In the genomic region with DNA sequence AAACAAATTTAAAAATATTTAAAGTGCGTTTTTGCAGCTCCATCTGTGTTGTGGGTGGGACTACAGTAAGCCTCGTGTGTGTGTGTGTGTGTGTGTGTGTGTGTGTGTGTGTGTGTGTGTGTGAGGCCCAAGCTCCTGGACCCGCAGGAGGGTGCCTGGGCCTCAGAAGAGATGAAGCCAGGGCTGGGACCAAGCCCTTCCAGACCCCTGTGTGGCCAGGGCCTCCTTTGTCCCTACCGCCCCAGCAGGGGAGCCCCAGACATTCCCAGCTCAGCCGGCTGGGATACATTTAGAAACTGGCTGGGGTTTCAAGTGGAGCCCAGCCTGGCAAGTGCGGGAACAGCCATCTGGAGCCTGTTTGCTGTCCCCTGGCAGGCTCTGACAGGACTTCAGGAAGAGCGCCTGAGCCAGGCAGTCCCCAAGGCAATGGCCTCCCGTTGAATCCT, we compare ENCODE assay signal across 9 mouse cellular contexts. TPM values are rescaled to one million over a fixed set of nuclear protein-coding genes. Genes with fewer than 3 reads are reported as not detected.
DNase-seq lines count a peak whose midpoint lies in the region; ATAC-seq and TF ChIP-seq lines count a peak whose summit lies in the region.
"Had no signal": no experiment of that assay in that cellular context is flagged by ENCODE, and none has a peak within 500 bp of the region (broad histone marks: within the 10 kb centered on the region; RNA-seq: fewer than 3 reads in every experiment).

No protein-coding gene starts in this region.

- no peak overlapping the region for H3K4me2 ChIP-seq in hindbrain, embryonic 15.5 days

- peak; percentile 2; the same call in 1 of the 2 replicates for TF ChIP-seq CTCF in gastrocnemius, adult 2 months (IDR thresholded peaks at IDR 0.05)

- H3K4me1 ChIP-seq in hindbrain, embryonic 15.5 days (replicated peaks) = peaks cover 23% of the 10 kb centered on the region
- peaks cover 30% of the 10 kb centered on the region for H3K4me1 ChIP-seq in limb, embryonic 10.5 days

- H3K9ac ChIP-seq in hindbrain, embryonic 15.5 days = no peak overlapping the region

- 19% methylated on average over 8 of the region's 8 CpGs for WGBS in hindbrain, embryonic 15.5 days
- 16% methylated on average over 8 of the region's 8 CpGs for WGBS in limb, embryonic 10.5 days

- DNase-seq in brain, adult 2 months (ENCODE audit: low read depth, low spot score) = peak; percentile 96
- peak; percentile 89 to 90 for DNase-seq in cerebellum, postnatal 25 days
- DNase-seq in gastrocnemius, adult 2 months = peak; percentile 82
- peak; percentile 76 for DNase-seq in limb, embryonic 10.5 days (ENCODE audit: low spot score)
- peak; percentile 89 to 94 for DNase-seq in right cerebral cortex, postnatal 10 days (ENCODE audit: low spot score in 2 of 2)
- no peak for DNase-seq in B cell, adult 2 months

- no peaks in the 10 kb centered on the region for H3K9me3 ChIP-seq in hindbrain, embryonic 15.5 days
- 0 out of 2 replicates have a peak, but pooled peaks cover 5% of the 10 kb centered on the region for H3K9me3 ChIP-seq in limb, embryonic 10.5 days (replicated peaks)

- no peaks in the 10 kb centered on the region for H3K27me3 ChIP-seq in hindbrain, embryonic 15.5 days
- no peaks in the 10 kb centered on the region for H3K27me3 ChIP-seq in limb, embryonic 10.5 days (ENCODE audit: low read depth, poor library complexity, severe bottlenecking)
- H3K27me3 ChIP-seq: Patski had no signal

- ATAC-seq in hindbrain, embryonic 15.5 days (ENCODE audit: low FRiP score, low read depth) = peak; percentile 60
- ATAC-seq in megakaryocyte, adult 5-6 weeks (ENCODE audit: poor library complexity, severe bottlenecking) = no peak
- ATAC-seq: Patski had no signal

- peak overlapping the region; percentile 66 for H3K27ac ChIP-seq in gastrocnemius, adult 2 months
- peak overlapping the region; percentile 51; the same call in 1 of the 2 replicates for H3K27ac ChIP-seq in hindbrain, embryonic 15.5 days (replicated peaks)
- peak overlapping the region; percentile 81 for H3K27ac ChIP-seq in limb, embryonic 10.5 days

- H3K36me3 ChIP-seq in hindbrain, embryonic 15.5 days = no peaks in the 10 kb centered on the region
- no peaks in the 10 kb centered on the region for H3K36me3 ChIP-seq in limb, embryonic 10.5 days

- no peak overlapping the region for H3K4me3 ChIP-seq in gastrocnemius, adult 2 months
- no peak overlapping the region for H3K4me3 ChIP-seq in hindbrain, embryonic 15.5 days
- no peak overlapping the region for H3K4me3 ChIP-seq in limb, embryonic 10.5 days

- intact Hi-C loops in gastrocnemius, adult 2 months (cut with DNase I) = no loop called here

RNA-seq across cellular contexts. Expression of a gene that starts 13.4 kb away (rescaled TPM):
- total RNA-seq in gastrocnemius, adult 2 months (2021) = 10 to 100 TPM in 1 of 2 experiments, 1 to 10 TPM in 1; 5.4 to 10.9 TPM
- 16.0 and 17.1 TPM in 2 replicates for polyA plus RNA-seq in hindbrain, embryonic 15.5 days (2015; fragmentation: Nextera tagmentation; extraction: Ambion mirVana)
- 12.1 and 12.3 TPM in 2 replicates for polyA plus RNA-seq in limb, embryonic 10.5 days (2016; fragmentation: Nextera tagmentation; extraction: Ambion mirVana)
- 0.85 and 2.7 TPM in 2 replicates for total RNA-seq in megakaryocyte, adult 5-6 weeks (2015)
- total RNA-seq in megakaryocyte, adult 5-6 weeks (2017) = 1.6 and 1.7 TPM in 2 replicates
- polyA plus RNA-seq: Patski had no signal

Comparison
In these comparisons a context has a peak if more than half of its experiments do, and no peak if none do; other contexts are left out.
1. DNase-seq: peak in brain, adult 2 months (single experiment), cerebellum, postnatal 25 days (2 of 2), gastrocnemius, adult 2 months (single experiment), limb, embryonic 10.5 days (single experiment) and right cerebral cortex, postnatal 10 days (2 of 2); none in B cell, adult 2 months (0 of 2).
2. Peak in every context shown above with its lines, with median percentiles within 50 percentile points of each other: H3K27ac ChIP-seq.